Mouse (Mus musculus) midbrain, embryonic 14.5 days (tissue): ENCODE results near the gene Gm28047. TPM values are rescaled to one million over a fixed set of nuclear protein-coding genes. Genes with fewer than 3 reads are reported as not detected.

ENCODE experiments used
- ATAC-seq: fragments of 200-750 bp; cut with Nextera tagmentation; 2 replicates; pipeline ENCODE4 v1.8.0; 2017; ENCODE audit warnings: moderate number of reproducible peaks, moderate library complexity; ENCODE audit not compliant: low FRiP score, low TSS enrichment
- DNase-seq: peaks from one replicate; pipeline ENCODE4 v3.0.0-alpha.2; 2015
- H3K27ac ChIP-seq: fragments of 300-500 bp; sonication (generic); replicated peaks from 2 replicates; pipeline ENCODE4 v1.5.1; 2014; ENCODE audit warnings: mild to moderate bottlenecking, low read depth, low read length, moderate library complexity
- H3K27me3 ChIP-seq: fragments of 300-500 bp; sonication (generic); 2 replicates; pipeline ENCODE4 v1.6.1; 2014; ENCODE audit warnings: low read length, control low read depth, mixed read lengths; ENCODE audit not compliant: control insufficient read depth, insufficient read depth
- H3K36me3 ChIP-seq: fragments of 300-500 bp; sonication (generic); 2 replicates; pipeline ENCODE4 v1.6.1; 2014; ENCODE audit warnings: low read length, control low read depth; ENCODE audit not compliant: control insufficient read depth, insufficient read depth
- H3K4me1 ChIP-seq: fragments of 300-500 bp; sonication (generic); 2 replicates; pipeline ENCODE4 v1.6.1; 2014; ENCODE audit warnings: mild to moderate bottlenecking, antibody characterized with exemption, low read length, control low read depth; ENCODE audit not compliant: control insufficient read depth, insufficient read depth
- H3K4me2 ChIP-seq: fragments of 300-500 bp; sonication (generic); 2 replicates; pipeline ENCODE4 v1.6.1; 2014; ENCODE audit warnings: mild to moderate bottlenecking, low read length, moderate library complexity
- H3K4me3 ChIP-seq: fragments of 300-500 bp; sonication (generic); replicated peaks from 2 replicates; pipeline ENCODE4 v1.5.1; 2014; ENCODE audit warnings: low read depth, low read length
- H3K9ac ChIP-seq: fragments of 300-500 bp; sonication (generic); replicated peaks from 2 replicates; pipeline ENCODE4 v1.6.1; 2014; ENCODE audit warnings: mild to moderate bottlenecking, low read length, moderate library complexity
- H3K9me3 ChIP-seq: fragments of 300-500 bp; sonication (generic); 2 replicates; pipeline ENCODE4 v1.6.1; 2016; ENCODE audit warnings: low read length, control low read depth, mixed read lengths; ENCODE audit not compliant: control insufficient read depth
- WGBS: fragments of 180-500 bp; shearing (Covaris S2); extraction: QIAGEN DNeasy Blood & Tissue Kit; methylation state at CpG from one replicate; pipeline ENCODE4 v1.1.7; 2014; 5-methylcytosine and 5-hydroxymethylcytosine counted together
- polyA plus RNA-seq: library from polyadenylated mRNA; unstranded; fragments of >200 nt; fragmentation: Nextera tagmentation; extraction: Ambion mirVana; gene quantifications from 2 replicates; pipeline ENCODE4 v1.2.1, GENCODE M21; 2014

The Gm28047 gene
- polyA plus RNA-seq, 1 experiment from 2014 or later: not detected

- DNase-seq (no peak), ATAC-seq (no peak)
- Histone ChIP-seq H3K9me3 (no peaks in the 10 kb centered on the region), H3K4me2 (peak overlapping the region; percentile 80), H3K9ac (peak overlapping the region; percentile 6; the same call in 1 of the 2 replicates), H3K4me3 (no peak overlapping the region), H3K27ac (peak overlapping the region; percentile 91), H3K36me3 (peaks cover 14% of the 10 kb centered on the region), H3K4me1 (peaks cover 61% of the 10 kb centered on the region), H3K27me3 (no peaks in the 10 kb centered on the region)
Observed at GRCm38 (mm10) chr15:102512471-102512870, 112.4 kb downstream of the Gm28047 start.

- WGBS: 11% methylated on average over 5 of the region's 5 CpGs
- no peak for ATAC-seq
- Histone ChIP-seq H3K4me2 (peak overlapping the region; percentile 80), H3K4me3 (no peak overlapping the region), H3K9me3 (no peaks in the 10 kb centered on the region), H3K36me3 (peaks cover 16% of the 10 kb centered on the region), H3K9ac (peak overlapping the region; percentile 6; the same call in 1 of the 2 replicates), H3K27ac (peak overlapping the region; percentile 91), H3K4me1 (peaks cover 61% of the 10 kb centered on the region), H3K27me3 (no peaks in the 10 kb centered on the region)
- DNase-seq: no peak
Observed at GRCm38 (mm10) chr15:102512010-102512409, 112.9 kb downstream of the Gm28047 start.

GRCm38 (mm10) chr15:102511285-102511833 lies 113.5 kb downstream of the Gm28047 start:
- ATAC-seq (peak; percentile 11; the same call in 1 of the 2 replicates), DNase-seq (peak; percentile 54)
- peaks cover 61% of the 10 kb centered on the region for H3K4me1 ChIP-seq
- 1% methylated on average over 6 of the region's 6 CpGs for WGBS
- H3K27ac ChIP-seq: peak overlapping the region; percentile 91
- H3K36me3 ChIP-seq: peaks cover 16% of the 10 kb centered on the region
- H3K27me3 ChIP-seq: no peaks in the 10 kb centered on the region
- H3K4me3 ChIP-seq: peak overlapping the region; percentile 65
- no peaks in the 10 kb centered on the region for H3K9me3 ChIP-seq
- peak overlapping the region; percentile 80 for H3K4me2 ChIP-seq
- peak overlapping the region; percentile 73; the same call in 1 of the 2 replicates for H3K9ac ChIP-seq

- Histone ChIP-seq H3K27ac (peak overlapping the region; percentile 91), H3K36me3 (peaks cover 16% of the 10 kb centered on the region), H3K9ac (peak overlapping the region; percentile 73), H3K9me3 (no peaks in the 10 kb centered on the region), H3K4me1 (peaks cover 56% of the 10 kb centered on the region), H3K27me3 (no peaks in the 10 kb centered on the region), H3K4me2 (peak overlapping the region; percentile 80), H3K4me3 (peak overlapping the region; percentile 65)
- WGBS: 3% methylated on average over 34 of the region's 34 CpGs
- DNase-seq: peak; percentile 95
- peak; percentile 95 for ATAC-seq
Observed at GRCm38 (mm10) chr15:102510590-102511284, 114.1 kb downstream of the Gm28047 start.

- peaks cover 22% of the 10 kb centered on the region for H3K36me3 ChIP-seq
- peak overlapping the region; percentile 80 for H3K4me2 ChIP-seq
- H3K4me1 ChIP-seq: peaks cover 50% of the 10 kb centered on the region
- peak overlapping the region; percentile 73 for H3K9ac ChIP-seq
- H3K9me3 ChIP-seq: no peaks in the 10 kb centered on the region
- peak overlapping the region; percentile 91 for H3K27ac ChIP-seq
- peak overlapping the region; percentile 65 for H3K4me3 ChIP-seq
- no peaks in the 10 kb centered on the region for H3K27me3 ChIP-seq
- WGBS: 4% methylated on average over 9 of the region's 9 CpGs
- ATAC-seq (peak; percentile 65; the same call in 1 of the 2 replicates), DNase-seq (peak; percentile 67)
Observed at GRCm38 (mm10) chr15:102510110-102510509, 114.8 kb downstream of the Gm28047 start.

- no peak overlapping the region for H3K4me3 ChIP-seq
- ATAC-seq: no peak
- no peaks in the 10 kb centered on the region for H3K9me3 ChIP-seq
- H3K36me3 ChIP-seq: peaks cover 40% of the 10 kb centered on the region
- H3K4me2 ChIP-seq: no peak overlapping the region
- no peak overlapping the region for H3K27ac ChIP-seq
- H3K27me3 ChIP-seq: no peaks in the 10 kb centered on the region
- H3K9ac ChIP-seq: no peak overlapping the region
- 92% methylated on average over 3 of the region's 3 CpGs for WGBS
- H3K4me1 ChIP-seq: peaks cover 37% of the 10 kb centered on the region
- DNase-seq: no peak
Observed at GRCm38 (mm10) chr15:102508336-102508735, 116.5 kb downstream of the Gm28047 start.

GRCm38 (mm10) chr15:102507561-102507960 lies 117.3 kb downstream of the Gm28047 start:
- Histone ChIP-seq H3K9me3 (no peaks in the 10 kb centered on the region), H3K4me2 (no peak overlapping the region), H3K9ac (no peak overlapping the region), H3K27me3 (no peaks in the 10 kb centered on the region), H3K36me3 (peaks cover 48% of the 10 kb centered on the region), H3K27ac (no peak overlapping the region), H3K4me1 (peaks cover 31% of the 10 kb centered on the region), H3K4me3 (no peak overlapping the region)
- ATAC-seq (no peak), DNase-seq (no peak)

- peaks cover 54% of the 10 kb centered on the region for H3K36me3 ChIP-seq
- DNase-seq: no peak
Observed at GRCm38 (mm10) chr15:102506864-102507263, 118.0 kb downstream of the Gm28047 start.

GRCm38 (mm10) chr15:102506464-102506830 lies 118.4 kb downstream of the Gm28047 start:
- H3K4me3 ChIP-seq: no peak overlapping the region
- H3K9me3 ChIP-seq: no peaks in the 10 kb centered on the region
- peaks cover 59% of the 10 kb centered on the region for H3K36me3 ChIP-seq
- DNase-seq: no peak
- no peak overlapping the region for H3K27ac ChIP-seq
- H3K4me2 ChIP-seq: no peak overlapping the region
- ATAC-seq: no peak
- H3K27me3 ChIP-seq: no peaks in the 10 kb centered on the region
- 76% methylated on average over 2 of the region's 2 CpGs for WGBS
- H3K9ac ChIP-seq: no peak overlapping the region
- peaks cover 20% of the 10 kb centered on the region for H3K4me1 ChIP-seq

More at GRCm38 (mm10) chr15:102506864-102507263, 118.0 kb downstream of the Gm28047 start:
- WGBS: 89% methylated on average over 1 of the region's 1 CpGs
- no peaks in the 10 kb centered on the region for H3K27me3 ChIP-seq
- no peaks in the 10 kb centered on the region for H3K9me3 ChIP-seq
- no peak overlapping the region for H3K9ac ChIP-seq
- peaks cover 24% of the 10 kb centered on the region for H3K4me1 ChIP-seq
- ATAC-seq: no peak
- no peak overlapping the region for H3K27ac ChIP-seq
- no peak overlapping the region for H3K4me3 ChIP-seq
- H3K4me2 ChIP-seq: no peak overlapping the region
